Mouse (Mus musculus): Measurements from ENCODE around the gene Fam117a.

DNA sequence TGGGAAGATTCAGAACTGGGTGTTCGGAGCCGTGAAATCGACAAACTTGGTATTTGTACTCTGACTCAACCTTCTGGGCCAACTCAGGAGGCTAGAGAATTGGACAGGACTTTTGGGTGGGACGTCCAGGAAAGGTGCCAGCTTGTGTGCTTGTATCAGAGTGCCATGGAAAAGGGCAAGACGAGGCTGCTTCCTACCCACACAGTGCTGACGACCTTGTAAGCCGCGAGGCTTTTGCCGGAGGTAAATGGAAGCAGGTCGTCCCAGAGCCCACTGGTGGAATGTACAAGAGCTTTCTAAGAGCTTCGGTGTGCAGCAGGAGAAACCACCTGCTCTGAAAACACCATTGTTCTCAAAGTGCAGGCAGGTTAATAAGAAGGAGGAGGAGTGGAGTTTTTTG, 10.6 kb upstream of the Fam117a start:
- TF ChIP-seq CTCF (IDR thresholded peaks at IDR 0.05; ENCODE audit: low read depth, low read length) (no peak), POLR2A (IDR thresholded peaks at IDR 0.05; ENCODE audit: borderline replicate concordance, low read depth, low read length) (no peak)

Data from bone marrow macrophage, adult 2 months (primary cell).